Mouse (Mus musculus): Measurements from ENCODE around the gene Gm13288. TPM values are rescaled to one million over a fixed set of nuclear protein-coding genes. Genes with fewer than 3 reads are reported as not detected.
A peak's percentile ranks its signal among the peaks of the same experiment; 100 is the strongest.
"Not testable (repeated sequence)": the region's sequence is repeated elsewhere in the genome, so short reads cannot be mapped to it uniquely, and the experiment has no call there.

Gm13288 gene
- 0.15 TPM in 1 of 2 replicates, not detected in the other for polyA plus RNA-seq (2016; fragmentation: Nextera tagmentation; extraction: Ambion mirVana)

- not testable (repeated sequence) for H3K4me1 ChIP-seq; H3K36me3 ChIP-seq; ATAC-seq (ENCODE audit: insufficient number of reproducible peaks, insufficient read depth, low FRiP score, low TSS enrichment); H3K27me3 ChIP-seq; H3K27ac ChIP-seq; H3K9ac ChIP-seq; H3K9me3 ChIP-seq
- Histone ChIP-seq H3K4me3 (0 out of 2 replicates have a peak within 1 kb of the TSS, but pooled peaks have one; percentile 22), H3K4me2 (replicated peaks) (peak within 1 kb of the TSS; percentile 32; the same call in 1 of the 2 replicates)
- WGBS, result no CpG with 5 or more reads among the region's 8 CpGs
Measured at GRCm38 (mm10) chr4:88805231-88805630, at the start of gene Gm13288. Gene Gm13288, plus strand, starts transcription at chr4:88805531.

- H3K4me1 ChIP-seq; ATAC-seq (ENCODE audit: insufficient number of reproducible peaks, insufficient read depth, low FRiP score, low TSS enrichment); H3K27me3 ChIP-seq; H3K9me3 ChIP-seq; H3K36me3 ChIP-seq: not testable (repeated sequence)
- WGBS, result 13% methylated on average over 28 of the region's 31 CpGs
- Histone ChIP-seq H3K4me3 (peak overlapping the region; percentile 43), H3K27ac (peak overlapping the region; percentile 91), H3K4me2 (replicated peaks) (peak overlapping the region; percentile 64), H3K9ac (peak overlapping the region; percentile 48; the same call in 1 of the 2 replicates)
Measured at GRCm38 (mm10) chr4:88756581-88757513, 48.5 kb upstream of the Gm13288 start.

- not testable (repeated sequence) for H3K9me3 ChIP-seq, H3K36me3 ChIP-seq, H3K4me1 ChIP-seq, H3K27me3 ChIP-seq
- WGBS, result 0% methylated on average over 19 of the region's 21 CpGs
- Histone ChIP-seq H3K4me2 (replicated peaks) (peak overlapping the region; percentile 64), H3K9ac (peak overlapping the region; percentile 48; the same call in 1 of the 2 replicates), H3K4me3 (peak overlapping the region; percentile 43), H3K27ac (peak overlapping the region; percentile 91)
- peak; percentile 100 for ATAC-seq (ENCODE audit: insufficient number of reproducible peaks, insufficient read depth, low FRiP score, low TSS enrichment)
Measured at GRCm38 (mm10) chr4:88757628-88758031, 47.7 kb upstream of the Gm13288 start.

GRCm38 (mm10) chr4:88758751-88759150 is 46.6 kb upstream of the Gm13288 start:
- not testable (repeated sequence) for H3K4me3 ChIP-seq; H3K9ac ChIP-seq; H3K9me3 ChIP-seq; H3K4me2 ChIP-seq (replicated peaks); H3K27me3 ChIP-seq; H3K4me1 ChIP-seq; ATAC-seq (ENCODE audit: insufficient number of reproducible peaks, insufficient read depth, low FRiP score, low TSS enrichment); H3K36me3 ChIP-seq; H3K27ac ChIP-seq
- WGBS, result 87% methylated on average over 9 of the region's 9 CpGs

GRCm38 (mm10) chr4:88759610-88760268 is 45.6 kb upstream of the Gm13288 start, which contains the start of gene Gm13283:
Gene Gm13283, plus strand, starts transcription at chr4:88760119.
- not testable (repeated sequence) for ATAC-seq (ENCODE audit: insufficient number of reproducible peaks, insufficient read depth, low FRiP score, low TSS enrichment); H3K9me3 ChIP-seq; H3K27me3 ChIP-seq; H3K4me1 ChIP-seq; H3K36me3 ChIP-seq
- 22% methylated on average over 9 of the region's 14 CpGs for whole genome bisulfite sequencing
- Histone ChIP-seq H3K4me2 (replicated peaks) (peak within 1 kb of the TSS; percentile 48), H3K27ac (peak within 1 kb of the TSS; percentile 75; the same call in 1 of the 2 replicates), H3K4me3 (peak within 1 kb of the TSS; percentile 36), H3K9ac (peak within 1 kb of the TSS; percentile 44; the same call in 1 of the 2 replicates)

GRCm38 (mm10) chr4:88760431-88760830 is 44.9 kb upstream of the Gm13288 start:
- H3K36me3 ChIP-seq; H3K4me1 ChIP-seq; H3K9me3 ChIP-seq; H3K27me3 ChIP-seq; ATAC-seq (ENCODE audit: insufficient number of reproducible peaks, insufficient read depth, low FRiP score, low TSS enrichment): not testable (repeated sequence)
- WGBS, result under 1% methylated on average over 23 of the region's 28 CpGs
- peak overlapping the region; percentile 36 for H3K4me3 ChIP-seq
- peak overlapping the region; percentile 75; the same call in 1 of the 2 replicates for H3K27ac ChIP-seq
- peak overlapping the region; percentile 48 for H3K4me2 ChIP-seq (replicated peaks)
- peak overlapping the region; percentile 44; the same call in 1 of the 2 replicates for H3K9ac ChIP-seq

GRCm38 (mm10) chr4:88761776-88762175 is 43.6 kb upstream of the Gm13288 start:
- not testable (repeated sequence) for H3K9ac ChIP-seq; H3K4me2 ChIP-seq (replicated peaks); H3K27me3 ChIP-seq; H3K4me1 ChIP-seq; H3K9me3 ChIP-seq; H3K4me3 ChIP-seq; H3K27ac ChIP-seq; H3K36me3 ChIP-seq; ATAC-seq (ENCODE audit: insufficient number of reproducible peaks, insufficient read depth, low FRiP score, low TSS enrichment)
- WGBS, result 70% methylated on average over 6 of the region's 8 CpGs

GRCm38 (mm10) chr4:88762341-88762740 is 43.0 kb upstream of the Gm13288 start:
- H3K27me3 ChIP-seq; H3K36me3 ChIP-seq; H3K9ac ChIP-seq; H3K4me3 ChIP-seq; ATAC-seq (ENCODE audit: insufficient number of reproducible peaks, insufficient read depth, low FRiP score, low TSS enrichment); H3K27ac ChIP-seq; H3K4me2 ChIP-seq (replicated peaks); H3K4me1 ChIP-seq; H3K9me3 ChIP-seq: not testable (repeated sequence)
- 56% methylated on average over 9 of the region's 9 CpGs for WGBS

GRCm38 (mm10) chr4:88763384-88764018 is 41.8 kb upstream of the Gm13288 start:
- ATAC-seq (ENCODE audit: insufficient number of reproducible peaks, insufficient read depth, low FRiP score, low TSS enrichment); H3K9ac ChIP-seq; H3K4me1 ChIP-seq; H3K36me3 ChIP-seq; H3K27me3 ChIP-seq; H3K9me3 ChIP-seq: not testable (repeated sequence)
- WGBS, result 4% methylated on average over 26 of the region's 42 CpGs
- Histone ChIP-seq H3K4me2 (replicated peaks) (peak overlapping the region; percentile 49), H3K27ac (0 out of 2 replicates have a peak overlapping the region, but pooled peaks have one; percentile 17), H3K4me3 (peak overlapping the region; percentile 38)

- no CpG with 5 or more reads among the region's 32 CpGs for WGBS
- not testable (repeated sequence) for H3K27me3 ChIP-seq; H3K9ac ChIP-seq; H3K4me1 ChIP-seq; H3K36me3 ChIP-seq; ATAC-seq (ENCODE audit: insufficient number of reproducible peaks, insufficient read depth, low FRiP score, low TSS enrichment); H3K4me2 ChIP-seq (replicated peaks); H3K27ac ChIP-seq; H3K4me3 ChIP-seq; H3K9me3 ChIP-seq
Measured at GRCm38 (mm10) chr4:88773534-88773933, 31.8 kb upstream of the Gm13288 start, which contains the start of gene Gm13290. Gene Gm13290, plus strand, starts transcription at chr4:88773834.

- not testable (repeated sequence) for H3K9ac ChIP-seq; H3K9me3 ChIP-seq; H3K27ac ChIP-seq; H3K4me3 ChIP-seq; H3K4me1 ChIP-seq; ATAC-seq (ENCODE audit: insufficient number of reproducible peaks, insufficient read depth, low FRiP score, low TSS enrichment); H3K27me3 ChIP-seq; H3K4me2 ChIP-seq (replicated peaks); H3K36me3 ChIP-seq
- WGBS, result no CpG with 5 or more reads among the region's 29 CpGs
Measured at GRCm38 (mm10) chr4:88776622-88777021, 28.7 kb upstream of the Gm13288 start, which contains the start of gene Gm13289. Gene Gm13289, plus strand, starts transcription at chr4:88776922.

Data from embryonic facial prominence, embryonic 12.5 days (tissue).